Comparison of ENCODE assay signal across 11 mouse cellular contexts in the genomic region with DNA sequence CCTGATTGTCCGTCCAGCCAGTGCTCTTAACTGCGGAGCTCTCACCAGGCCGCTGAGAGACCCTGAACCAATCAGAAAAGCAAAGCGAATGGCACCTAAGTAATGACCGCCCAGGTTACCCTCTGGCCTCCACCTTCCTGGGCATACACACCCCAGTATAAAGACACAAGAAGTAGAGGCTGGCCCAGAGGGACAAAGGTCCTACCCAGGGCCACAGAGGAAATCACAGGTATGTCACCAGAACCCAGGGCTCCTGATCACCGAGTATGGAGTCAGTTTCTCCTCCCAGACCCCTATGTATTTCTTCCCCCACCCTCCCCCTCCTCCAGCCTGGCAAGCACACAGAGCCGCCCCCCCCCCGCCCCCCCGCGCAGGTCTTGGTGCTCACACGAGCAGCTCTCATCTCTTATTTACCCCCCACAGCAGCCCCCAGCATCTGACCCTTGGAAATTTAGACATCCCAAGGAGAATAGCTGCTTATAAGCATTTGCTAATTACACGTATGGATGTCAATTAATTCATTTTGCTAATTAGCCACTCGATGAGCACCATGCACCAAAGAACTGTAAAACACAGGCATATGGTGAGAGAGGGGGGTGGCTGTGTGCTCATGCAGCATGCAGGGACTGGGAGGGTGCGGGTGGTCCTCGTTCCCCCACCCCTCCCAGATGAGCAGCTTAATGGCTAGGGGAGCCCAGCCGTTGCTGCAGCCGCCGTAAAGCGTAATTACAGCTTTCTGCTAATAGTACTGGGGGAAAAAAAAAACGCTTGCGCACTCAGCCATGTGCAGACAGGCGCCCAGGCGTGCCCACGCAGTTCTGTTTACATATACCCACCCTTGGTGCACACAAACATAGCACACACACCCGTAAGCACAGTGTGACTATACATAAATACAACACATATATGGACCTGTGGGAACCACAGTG. TPM values are rescaled to one million over a fixed set of nuclear protein-coding genes. Genes with fewer than 3 reads are reported as not detected.
DNase-seq lines count a peak whose midpoint lies in the region; ATAC-seq lines count a peak whose summit lies in the region.
"Had no signal": no experiment of that assay in that cellular context is flagged by ENCODE, and none has a peak within 500 bp of the region (broad histone marks: within the 10 kb centered on the region; RNA-seq: fewer than 3 reads in every experiment).

No protein-coding gene starts in this region.

- H3K36me3 ChIP-seq in kidney, embryonic 15.5 days: no peaks in the 10 kb centered on the region
- H3K36me3 ChIP-seq in embryonic facial prominence, embryonic 12.5 days: no peaks in the 10 kb centered on the region
- no peaks in the 10 kb centered on the region for H3K36me3 ChIP-seq in midbrain, embryonic 15.5 days (replicated peaks)

- no peak overlapping the region for H3K27ac ChIP-seq in kidney, embryonic 15.5 days
- H3K27ac ChIP-seq in embryonic facial prominence, embryonic 12.5 days: no peak overlapping the region
- peak overlapping the region; percentile 6; the same call in 1 of the 2 replicates for H3K27ac ChIP-seq in midbrain, embryonic 15.5 days

- ATAC-seq in kidney, embryonic 15.5 days (replicated peaks; ENCODE audit: low FRiP score): 0 out of 2 replicates have a peak, but pooled peaks have one; percentile 37
- peak; percentile 49; the same call in 1 of the 2 replicates for ATAC-seq in embryonic facial prominence, embryonic 12.5 days (ENCODE audit: insufficient number of reproducible peaks, insufficient read depth, low FRiP score, low TSS enrichment)
- peak; percentile 86 for ATAC-seq in midbrain, embryonic 15.5 days (replicated peaks)

- no peak overlapping the region for H3K9ac ChIP-seq in kidney, embryonic 15.5 days
- no peak overlapping the region for H3K9ac ChIP-seq in embryonic facial prominence, embryonic 12.5 days
- no peak overlapping the region for H3K9ac ChIP-seq in midbrain, embryonic 15.5 days

- no peaks in the 10 kb centered on the region for H3K9me3 ChIP-seq in kidney, embryonic 15.5 days (replicated peaks)
- H3K9me3 ChIP-seq in embryonic facial prominence, embryonic 12.5 days: no peaks in the 10 kb centered on the region
- H3K9me3 ChIP-seq in midbrain, embryonic 15.5 days: no peaks in the 10 kb centered on the region

- no peak for DNase-seq in kidney, postnatal 25 days
- DNase-seq in forelimb bud, embryonic 11.5 days (ENCODE audit: low read depth, low spot score): peak; percentile 30
- DNase-seq in cerebellum, postnatal 25 days: no peak
- DNase-seq in left cerebral cortex, adult 8-10 months (ENCODE audit: low spot score in 2 of 2): no peak
- DNase-seq in heart, adult 11 months: no peak
- DNase-seq: spleen, adult 18-20 months; thymus, adult 18-20 months had no signal

- H3K4me3 ChIP-seq in kidney, embryonic 15.5 days (replicated peaks): no peak overlapping the region
- H3K4me3 ChIP-seq in embryonic facial prominence, embryonic 12.5 days: no peak overlapping the region
- no peak overlapping the region for H3K4me3 ChIP-seq in midbrain, embryonic 15.5 days

- no peaks in the 10 kb centered on the region for H3K27me3 ChIP-seq in kidney, embryonic 15.5 days
- H3K27me3 ChIP-seq in embryonic facial prominence, embryonic 12.5 days: no peaks in the 10 kb centered on the region
- no peaks in the 10 kb centered on the region for H3K27me3 ChIP-seq in midbrain, embryonic 15.5 days (replicated peaks)
- H3K27me3 ChIP-seq: CH12.LX had no signal

- H3K4me1 ChIP-seq in kidney, embryonic 15.5 days: peaks cover 11% of the 10 kb centered on the region
- peaks cover 15% of the 10 kb centered on the region for H3K4me1 ChIP-seq in embryonic facial prominence, embryonic 12.5 days
- H3K4me1 ChIP-seq in midbrain, embryonic 15.5 days: peaks cover 11% of the 10 kb centered on the region

- H3K4me2 ChIP-seq in kidney, embryonic 15.5 days: peak overlapping the region; percentile 36; the same call in 1 of the 2 replicates
- no peak overlapping the region; the same call in 1 of the 2 replicates for H3K4me2 ChIP-seq in embryonic facial prominence, embryonic 12.5 days (replicated peaks)
- H3K4me2 ChIP-seq in midbrain, embryonic 15.5 days: peak overlapping the region; percentile 34; the same call in 1 of the 2 replicates

- WGBS in kidney, embryonic 15.5 days: 41% methylated on average over 24 of the region's 25 CpGs
- WGBS in embryonic facial prominence, embryonic 12.5 days: 51% methylated on average over 24 of the region's 25 CpGs
- WGBS in midbrain, embryonic 15.5 days: 51% methylated on average over 25 of the region's 25 CpGs

RNA-seq across cellular contexts. Expression of gene Acot11, which starts 10.9 kb away (rescaled TPM):
- 2.7 and 3.7 TPM in 2 replicates for polyA plus RNA-seq in kidney, embryonic 15.5 days (2015; fragmentation: Nextera tagmentation; extraction: Ambion mirVana)
- polyA plus RNA-seq in embryonic facial prominence, embryonic 12.5 days (2016; fragmentation: Nextera tagmentation; extraction: Ambion mirVana): 1.9 and 3.0 TPM in 2 replicates
- 2.2 TPM in 2 replicates for polyA plus RNA-seq in midbrain, embryonic 15.5 days (2015; fragmentation: Nextera tagmentation; extraction: Ambion mirVana)
- total RNA-seq in left cerebral cortex, adult 8-10 months (2022): 10 to 100 TPM; 31.0 to 59.2 (median 51.8) TPM
